Mouse (Mus musculus) embryonic fibroblast, embryonic 13.5 days (primary cell): ENCODE measurements around the gene Galnt18.

Experiments
- CTCF ChIP-seq: IDR thresholded peaks from 2 replicates; pipeline ENCODE4 v1.5.1; 2011; ENCODE audit warnings: mild to moderate bottlenecking, control low read depth, low read length, moderate library complexity, borderline replicate concordance; ENCODE audit not compliant: insufficient read depth
- POLR2A ChIP-seq: IDR thresholded peaks from 2 replicates; pipeline ENCODE4 v1.6.1; 2011; ENCODE audit warnings: low read depth, mild to moderate bottlenecking, control low read depth, low read length, moderate library complexity

GRCm38 (mm10) chr7:111486811-111487333 lies 292.9 kb downstream of the Galnt18 start:
- TF ChIP-seq CTCF (no peak), POLR2A (no peak)
